Mouse (Mus musculus) testis, adult 2 months (tissue): ENCODE measurements around the gene Mob2.

ENCODE experiments used
- CTCF ChIP-seq: fragments of 200-500 bp; IDR thresholded peaks from 2 replicates; pipeline ENCODE4 v1.5.1; 2012; ENCODE audit warnings: low read depth, mild to moderate bottlenecking, inconsistent platforms, low read length, moderate library complexity; ENCODE audit not compliant: control insufficient read depth, insufficient read depth, insufficient replicate concordance
- POLR2A ChIP-seq: fragments of 200-500 bp; IDR thresholded peaks from 2 replicates; pipeline ENCODE4 v1.6.1; 2012; ENCODE audit warnings: low read depth, mild to moderate bottlenecking, inconsistent platforms, low read length, moderate library complexity; ENCODE audit not compliant: control insufficient read depth

DNA sequence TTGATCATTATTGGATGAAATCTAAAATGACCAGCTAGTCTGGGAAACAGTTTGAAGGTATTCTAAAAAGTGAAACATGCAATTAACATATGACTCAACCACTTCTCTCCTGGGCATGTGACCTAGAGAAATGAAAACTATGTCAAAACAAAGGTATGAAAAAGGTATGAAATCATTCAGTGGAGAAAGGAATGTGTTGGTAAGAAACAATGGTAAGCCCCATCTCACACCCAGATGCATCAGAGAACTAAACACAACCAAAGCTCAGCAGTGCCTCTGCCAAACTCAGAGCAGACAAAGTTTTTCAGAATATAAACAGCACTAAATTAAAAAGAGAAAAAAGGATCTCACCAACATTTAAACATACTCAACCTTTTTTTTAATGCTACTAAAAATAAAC is 30.8 kb downstream of the Mob2 start:
- TF ChIP-seq POLR2A = no peak
- no peak for TF ChIP-seq CTCF
